Mouse (Mus musculus): ENCODE results near the gene Msl3l2.

- TF ChIP-seq CTCF (IDR thresholded peaks at IDR 0.05; ENCODE audit: low read depth, low read length) (no peak), GATA1 (IDR thresholded peaks at IDR 0.05; ENCODE audit: borderline replicate concordance, low read length) (no peak)
Measured at GRCm38 (mm10) chr10:56094586-56094985, 12.1 kb upstream of the Msl3l2 start.

Data from G1E (cell line).